Mouse (Mus musculus): ENCODE measurements around the gene Rpl9-ps6. TPM values are rescaled to one million over a fixed set of nuclear protein-coding genes. Genes with fewer than 3 reads are reported as not detected.

Gene Rpl9-ps6
- polyA plus RNA-seq, 1 experiment from 2014 or later = 73.3 TPM

DNA sequence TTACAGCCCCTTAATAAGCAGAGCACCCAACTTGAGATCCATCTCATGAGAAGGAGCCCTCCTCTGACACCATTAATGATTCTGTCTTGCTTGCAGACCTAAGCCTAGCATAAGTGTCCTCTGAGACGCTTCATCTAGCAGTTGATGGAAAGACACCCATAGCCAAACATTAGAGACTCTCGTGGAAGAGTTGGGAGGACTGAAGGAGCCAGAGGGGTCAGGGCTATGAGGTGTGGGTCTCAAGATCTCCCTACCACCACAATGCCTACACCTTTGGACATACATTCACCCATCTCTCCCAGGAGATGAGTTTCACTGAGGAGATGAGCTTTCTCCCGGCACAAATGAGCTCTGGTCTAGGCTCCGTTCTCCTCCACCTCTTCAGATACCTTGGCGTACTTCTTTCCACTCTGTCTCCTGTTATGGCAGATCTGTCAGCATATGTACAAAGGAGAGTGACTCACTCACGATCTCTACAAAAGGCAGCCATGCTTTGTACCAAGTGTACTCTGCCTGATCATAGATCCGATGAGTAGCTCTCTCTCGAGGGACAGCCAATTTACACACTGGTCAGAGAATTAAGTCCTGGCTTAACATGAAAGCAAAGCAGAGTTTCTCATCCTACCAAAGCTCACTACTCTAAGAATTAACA is 14.5 kb upstream of the Rpl9-ps6 start:
- no peak for ATAC-seq (ENCODE audit: insufficient number of reproducible peaks, insufficient read depth, low FRiP score, low read depth)
- Histone ChIP-seq H3K4me1 (ENCODE audit: control insufficient read depth in 2 of 2, insufficient read depth in 2 of 2, low read length in 2 of 2) (peaks cover 0 to 6% of the 10 kb centered on the region in 2 experiments; a peak in 2 of 4 replicates), H3K9me3 (ENCODE audit: control insufficient read depth, low read length) (no peaks in the 10 kb centered on the region), H3K27me3 (ENCODE audit: control insufficient read depth, insufficient read depth, low read length) (no peaks in the 10 kb centered on the region), H3K27ac (replicated peaks in 1 of 2; ENCODE audit: control insufficient read depth in 1 of 2, insufficient read depth in 1 of 2, low read depth in 2 of 2, low read length in 2 of 2) (no peak overlapping the region), H3K4me3 (ENCODE audit: control insufficient read depth in 1 of 2, insufficient read depth in 1 of 2, low read depth in 1 of 2, low read length in 2 of 2) (no peak overlapping the region), H3K9ac (ENCODE audit: low read length) (no peak overlapping the region), H3K4me2 (ENCODE audit: low read length) (no peak overlapping the region), H3K36me3 (ENCODE audit: control insufficient read depth, insufficient read depth, low read length) (no peaks in the 10 kb centered on the region)
- WGBS = 64% methylated on average over 8 of the region's 8 CpGs

DNA sequence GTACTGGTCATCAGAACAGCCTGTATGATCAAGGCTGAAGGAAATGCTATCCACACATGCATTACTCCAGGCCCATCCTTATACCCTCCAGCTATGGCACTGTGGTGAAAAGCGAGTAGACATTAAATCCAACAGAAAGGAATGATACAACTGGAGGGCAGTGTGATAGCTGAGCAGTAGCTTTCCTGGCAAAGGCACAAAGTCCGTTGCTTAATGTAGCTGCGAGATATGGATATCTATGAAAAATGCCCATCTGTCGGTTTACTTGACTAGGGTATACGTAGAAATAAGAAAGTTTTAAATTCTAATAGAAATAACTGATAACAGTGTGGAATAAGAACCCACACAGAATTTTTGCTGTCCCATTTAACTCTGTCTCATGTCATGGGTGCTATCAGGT is 13.9 kb upstream of the Rpl9-ps6 start:
- no peak overlapping the region for H3K4me3 ChIP-seq (ENCODE audit: control insufficient read depth in 1 of 2, insufficient read depth in 1 of 2, low read depth in 1 of 2, low read length in 2 of 2)
- H3K9me3 ChIP-seq (ENCODE audit: control insufficient read depth, low read length) = no peaks in the 10 kb centered on the region
- no peak overlapping the region for H3K9ac ChIP-seq (ENCODE audit: low read length)
- H3K27me3 ChIP-seq (ENCODE audit: control insufficient read depth, insufficient read depth, low read length) = no peaks in the 10 kb centered on the region
- H3K36me3 ChIP-seq (ENCODE audit: control insufficient read depth, insufficient read depth, low read length) = no peaks in the 10 kb centered on the region
- no peak overlapping the region for H3K4me2 ChIP-seq (ENCODE audit: low read length)
- H3K4me1 ChIP-seq (ENCODE audit: control insufficient read depth in 2 of 2, insufficient read depth in 2 of 2, low read length in 2 of 2) = peaks cover 0 to 6% of the 10 kb centered on the region in 2 experiments; a peak in 2 of 4 replicates
- WGBS = 75% methylated on average over 5 of the region's 5 CpGs
- H3K27ac ChIP-seq (replicated peaks in 1 of 2; ENCODE audit: control insufficient read depth in 1 of 2, insufficient read depth in 1 of 2, low read depth in 2 of 2, low read length in 2 of 2) = no peak overlapping the region
- no peak for ATAC-seq (ENCODE audit: insufficient number of reproducible peaks, insufficient read depth, low FRiP score, low read depth)

DNA sequence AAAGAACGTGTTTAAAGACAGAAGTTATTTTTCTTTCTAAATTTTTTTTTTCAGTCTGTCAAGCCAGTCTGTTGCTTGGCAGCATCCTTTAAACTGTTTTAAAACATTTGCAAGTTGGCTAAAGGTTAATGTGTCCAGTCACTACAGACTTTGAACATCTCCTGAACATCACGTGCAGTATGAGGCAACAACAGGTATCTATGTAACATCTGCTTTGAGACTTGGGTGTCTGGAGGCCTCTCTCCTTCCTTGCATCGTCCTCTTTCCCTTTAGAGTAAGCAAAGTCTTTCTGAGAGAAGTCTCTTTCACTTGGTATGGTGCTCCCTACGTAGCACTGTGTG is 10.3 kb upstream of the Rpl9-ps6 start:
- no peaks in the 10 kb centered on the region for H3K4me1 ChIP-seq (ENCODE audit: control insufficient read depth in 2 of 2, insufficient read depth in 2 of 2, low read length in 2 of 2)
- ATAC-seq (ENCODE audit: insufficient number of reproducible peaks, insufficient read depth, low FRiP score, low read depth) = no peak
- no peaks in the 10 kb centered on the region for H3K36me3 ChIP-seq (ENCODE audit: control insufficient read depth, insufficient read depth, low read length)
- H3K27ac ChIP-seq (replicated peaks in 1 of 2; ENCODE audit: control insufficient read depth in 1 of 2, insufficient read depth in 1 of 2, low read depth in 2 of 2, low read length in 2 of 2) = no peak overlapping the region
- H3K9me3 ChIP-seq (ENCODE audit: control insufficient read depth, low read length) = 0 out of 2 replicates have a peak, but pooled peaks cover 5% of the 10 kb centered on the region
- no peak overlapping the region for H3K9ac ChIP-seq (ENCODE audit: low read length)
- H3K4me3 ChIP-seq (ENCODE audit: control insufficient read depth in 1 of 2, insufficient read depth in 1 of 2, low read depth in 1 of 2, low read length in 2 of 2) = no peak overlapping the region
- no peaks in the 10 kb centered on the region for H3K27me3 ChIP-seq (ENCODE audit: control insufficient read depth, insufficient read depth, low read length)
- H3K4me2 ChIP-seq (ENCODE audit: low read length) = no peak overlapping the region
- 81% methylated on average over 4 of the region's 4 CpGs for WGBS

DNA sequence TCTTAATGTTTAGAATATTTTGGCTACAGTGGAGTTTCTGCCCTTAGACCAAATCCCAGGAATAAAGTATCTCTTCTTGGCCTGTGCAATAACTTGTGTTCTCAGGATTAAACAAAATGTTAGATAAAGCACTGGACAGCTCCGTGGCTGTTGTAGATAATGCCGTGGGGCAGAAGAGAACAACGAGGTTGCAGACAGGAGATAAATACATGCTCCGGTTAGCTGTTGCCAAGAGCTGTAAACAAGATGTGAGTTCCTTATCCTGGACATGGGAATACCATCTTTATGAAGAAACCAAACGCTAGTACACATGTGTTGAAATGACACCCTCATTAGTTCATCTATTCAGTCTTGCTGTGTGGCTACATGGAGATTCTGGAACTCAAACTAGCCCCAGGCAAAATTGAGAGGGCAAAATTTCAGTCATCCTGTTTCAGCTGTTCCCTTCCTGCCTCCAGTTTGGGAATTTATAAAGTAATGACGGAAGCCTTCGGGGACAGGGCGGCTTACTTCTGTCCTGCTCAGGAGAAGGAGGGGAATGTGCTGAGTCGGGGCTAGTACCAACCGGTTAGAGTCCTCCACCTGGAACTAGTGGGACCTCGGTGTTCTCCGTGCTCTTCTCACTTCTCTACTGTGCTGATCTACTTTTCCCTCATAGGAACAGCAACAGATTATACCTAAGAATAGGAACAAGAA is 9.8 kb upstream of the Rpl9-ps6 start:
- Histone ChIP-seq H3K4me1 (ENCODE audit: control insufficient read depth in 2 of 2, insufficient read depth in 2 of 2, low read length in 2 of 2) (no peaks in the 10 kb centered on the region), H3K9me3 (ENCODE audit: control insufficient read depth, low read length) (0 out of 2 replicates have a peak, but pooled peaks cover 5% of the 10 kb centered on the region), H3K4me3 (ENCODE audit: control insufficient read depth in 1 of 2, insufficient read depth in 1 of 2, low read depth in 1 of 2, low read length in 2 of 2) (no peak overlapping the region), H3K4me2 (ENCODE audit: low read length) (no peak overlapping the region), H3K27me3 (ENCODE audit: control insufficient read depth, insufficient read depth, low read length) (no peaks in the 10 kb centered on the region), H3K36me3 (ENCODE audit: control insufficient read depth, insufficient read depth, low read length) (no peaks in the 10 kb centered on the region), H3K9ac (ENCODE audit: low read length) (no peak overlapping the region), H3K27ac (replicated peaks in 1 of 2; ENCODE audit: control insufficient read depth in 1 of 2, insufficient read depth in 1 of 2, low read depth in 2 of 2, low read length in 2 of 2) (no peak overlapping the region)
- ATAC-seq (ENCODE audit: insufficient number of reproducible peaks, insufficient read depth, low FRiP score, low read depth) = no peak
- WGBS = 52% methylated on average over 12 of the region's 12 CpGs

DNA sequence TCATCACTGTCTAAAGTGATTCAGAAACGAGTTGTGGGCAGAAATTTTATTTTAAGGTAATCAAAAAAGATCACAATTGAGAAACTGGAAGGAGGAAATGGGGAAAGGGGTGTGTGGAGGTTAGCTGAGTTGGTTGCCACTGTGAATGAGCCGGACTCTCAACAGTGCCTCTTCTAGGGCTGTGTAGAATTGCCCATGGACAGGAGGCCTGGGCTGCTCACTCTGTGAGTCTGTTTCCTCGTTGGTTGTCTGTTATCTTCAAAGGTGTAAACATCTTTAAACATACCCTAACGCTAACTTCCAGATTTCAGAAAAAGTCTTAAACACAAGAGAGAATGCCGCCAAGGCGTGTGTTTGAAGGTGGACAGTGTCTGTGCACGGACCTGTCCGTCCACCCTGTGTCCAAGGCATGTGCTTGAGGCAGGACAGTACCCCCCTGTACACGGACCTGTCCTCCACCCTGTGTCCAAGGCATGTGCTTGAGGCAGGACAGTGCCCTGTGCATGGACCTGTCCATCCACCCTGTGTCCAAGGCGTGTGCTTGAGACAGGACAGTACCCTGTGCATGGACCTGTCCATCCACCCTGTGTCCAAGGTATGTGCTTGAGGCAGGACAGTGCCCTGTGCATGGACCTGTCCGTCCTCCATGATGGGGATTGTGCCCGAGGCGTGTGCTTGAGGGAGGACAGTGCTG is 4.3 kb upstream of the Rpl9-ps6 start:
- Histone ChIP-seq H3K4me2 (ENCODE audit: low read length) (no peak overlapping the region), H3K4me3 (ENCODE audit: control insufficient read depth in 1 of 2, insufficient read depth in 1 of 2, low read depth in 1 of 2, low read length in 2 of 2) (no peak overlapping the region)
- no peak for ATAC-seq (ENCODE audit: insufficient number of reproducible peaks, insufficient read depth, low FRiP score, low read depth)

DNA sequence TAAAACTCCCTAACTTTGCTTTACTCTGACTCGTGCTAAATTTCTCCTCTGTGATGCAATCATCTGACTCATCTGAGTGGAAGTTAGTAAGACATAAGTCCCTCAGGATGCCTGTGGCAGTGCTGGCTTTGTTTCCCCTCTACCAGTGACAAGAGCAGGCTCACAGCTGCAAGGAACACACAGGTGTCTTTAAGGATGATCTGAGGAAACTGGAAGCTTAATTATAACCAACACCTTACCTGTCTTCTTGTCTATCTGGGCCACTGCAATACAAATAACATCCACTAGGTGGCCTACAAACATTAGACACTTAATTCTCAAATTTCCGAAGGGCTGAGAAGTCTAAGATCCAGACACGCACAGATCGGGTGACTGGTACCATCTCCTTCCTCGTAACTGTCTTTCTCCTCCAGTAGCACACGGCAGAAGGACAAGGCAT is 3.7 kb upstream of the Rpl9-ps6 start:
- no peaks in the 10 kb centered on the region for H3K36me3 ChIP-seq (ENCODE audit: control insufficient read depth, insufficient read depth, low read length)
- no peak overlapping the region for H3K27ac ChIP-seq (replicated peaks in 1 of 2; ENCODE audit: control insufficient read depth in 1 of 2, insufficient read depth in 1 of 2, low read depth in 2 of 2, low read length in 2 of 2)
- no peaks in the 10 kb centered on the region; the same call in 1 of the 2 replicates for H3K27me3 ChIP-seq (ENCODE audit: control insufficient read depth, insufficient read depth, low read length)
- H3K4me1 ChIP-seq (ENCODE audit: control insufficient read depth in 2 of 2, insufficient read depth in 2 of 2, low read length in 2 of 2) = no peaks in the 10 kb centered on the region
- ATAC-seq (ENCODE audit: insufficient number of reproducible peaks, insufficient read depth, low FRiP score, low read depth) = no peak
- no peak overlapping the region for H3K9ac ChIP-seq (ENCODE audit: low read length)
- 0 out of 2 replicates have a peak, but pooled peaks cover 5% of the 10 kb centered on the region for H3K9me3 ChIP-seq (ENCODE audit: control insufficient read depth, low read length)
- H3K4me2 ChIP-seq (ENCODE audit: low read length) = no peak overlapping the region
- 30% methylated on average over 6 of the region's 6 CpGs for WGBS
- no peak overlapping the region for H3K4me3 ChIP-seq (ENCODE audit: control insufficient read depth in 1 of 2, insufficient read depth in 1 of 2, low read depth in 1 of 2, low read length in 2 of 2)

More for the DNA sequence above, 4.3 kb upstream of the Rpl9-ps6 start:
- Histone ChIP-seq H3K27me3 (ENCODE audit: control insufficient read depth, insufficient read depth, low read length) (no peaks in the 10 kb centered on the region; the same call in 1 of the 2 replicates), H3K4me1 (ENCODE audit: control insufficient read depth in 2 of 2, insufficient read depth in 2 of 2, low read length in 2 of 2) (no peaks in the 10 kb centered on the region), H3K36me3 (ENCODE audit: control insufficient read depth, insufficient read depth, low read length) (no peaks in the 10 kb centered on the region), H3K9ac (ENCODE audit: low read length) (no peak overlapping the region), H3K27ac (replicated peaks in 1 of 2; ENCODE audit: control insufficient read depth in 1 of 2, insufficient read depth in 1 of 2, low read depth in 2 of 2, low read length in 2 of 2) (no peak overlapping the region), H3K9me3 (ENCODE audit: control insufficient read depth, low read length) (0 out of 2 replicates have a peak, but pooled peaks cover 5% of the 10 kb centered on the region)
- 85% methylated on average over 13 of the region's 13 CpGs for WGBS

DNA sequence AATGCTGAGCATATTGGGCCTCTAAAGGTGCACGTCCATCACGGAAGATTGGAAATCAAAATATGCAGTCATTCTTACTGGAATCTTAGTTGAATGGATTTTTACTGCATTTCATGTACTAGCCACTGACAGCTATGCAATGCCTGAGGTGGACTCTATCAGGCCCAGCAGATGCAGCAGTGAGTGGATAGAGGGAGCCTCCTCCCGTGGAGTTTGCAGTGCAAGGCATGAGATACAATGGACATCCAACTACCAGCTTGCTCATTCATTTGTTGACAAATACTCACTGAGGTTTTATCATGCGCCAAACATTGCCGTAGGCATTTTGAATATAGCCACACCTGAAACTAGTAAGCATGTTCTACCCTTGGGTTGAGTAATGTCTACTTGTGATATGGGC is 947 bp upstream of the Rpl9-ps6 start:
- H3K4me2 ChIP-seq (ENCODE audit: low read length) = no peak overlapping the region
- no peak overlapping the region for H3K9ac ChIP-seq (ENCODE audit: low read length)
- no peaks in the 10 kb centered on the region for H3K9me3 ChIP-seq (ENCODE audit: control insufficient read depth, low read length)
- H3K4me3 ChIP-seq (ENCODE audit: control insufficient read depth in 1 of 2, insufficient read depth in 1 of 2, low read depth in 1 of 2, low read length in 2 of 2) = no peak overlapping the region
- no peaks in the 10 kb centered on the region for H3K4me1 ChIP-seq (ENCODE audit: control insufficient read depth in 2 of 2, insufficient read depth in 2 of 2, low read length in 2 of 2)
- H3K27ac ChIP-seq (replicated peaks in 1 of 2; ENCODE audit: control insufficient read depth in 1 of 2, insufficient read depth in 1 of 2, low read depth in 2 of 2, low read length in 2 of 2) = no peak overlapping the region
- WGBS = 91% methylated on average over 5 of the region's 5 CpGs
- ATAC-seq (ENCODE audit: insufficient number of reproducible peaks, insufficient read depth, low FRiP score, low read depth) = no peak
- no peaks in the 10 kb centered on the region; the same call in 1 of the 2 replicates for H3K27me3 ChIP-seq (ENCODE audit: control insufficient read depth, insufficient read depth, low read length)
- no peaks in the 10 kb centered on the region for H3K36me3 ChIP-seq (ENCODE audit: control insufficient read depth, insufficient read depth, low read length)

Measured in heart, embryonic 14.5 days (tissue).